Mouse (Mus musculus): ENCODE measurements at regions not wholly inside any gene's neighbourhood (a gene's known extent, or its start where the extent isn't known, plus 50 kb on each side); places are given as distances from the start of the nearest gene placed in this dataset.

- DNase-seq, result no peak
- no peak for ATAC-seq (ENCODE audit: low read depth)
- H3K36me3 ChIP-seq, result no peaks in the 10 kb centered on the region
- 61% methylated on average over 3 of the region's 3 CpGs for WGBS (ENCODE audit: insufficient replicate concordance)
- no peaks in the 10 kb centered on the region for H3K4me1 ChIP-seq (replicated peaks)
- no peak overlapping the region for H3K27ac ChIP-seq
- H3K4me3 ChIP-seq (replicated peaks), result no peak overlapping the region
- no peaks in the 10 kb centered on the region for H3K27me3 ChIP-seq
- no peaks in the 10 kb centered on the region for H3K9me3 ChIP-seq (replicated peaks)
- no peak overlapping the region for H3K4me2 ChIP-seq
- H3K9ac ChIP-seq, result no peak overlapping the region
Measured at GRCm38 (mm10) chr1:193526501-193526900, 156.4 kb upstream of the Camk1g start.

DNA sequence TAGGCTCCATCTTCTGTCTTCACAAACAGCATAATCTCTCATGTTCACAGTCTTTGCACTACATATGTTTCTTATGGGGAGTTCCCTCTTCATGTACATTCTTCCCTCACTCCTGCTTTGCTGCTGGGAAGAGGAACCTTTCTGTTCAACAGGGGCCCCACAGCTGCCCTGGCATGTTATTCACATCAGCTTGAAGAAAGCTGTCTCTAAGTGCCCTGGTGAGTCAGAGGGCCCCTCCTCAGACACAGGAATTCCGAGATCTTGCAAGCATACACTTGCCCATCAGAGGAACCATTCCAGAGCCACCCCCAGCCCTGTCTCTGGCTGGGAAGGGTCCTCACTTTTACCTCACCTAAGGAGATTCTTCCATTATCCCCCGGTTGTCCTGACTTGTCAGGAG, 151.9 kb upstream of the Camk1g start:
- H3K36me3 ChIP-seq, result no peaks in the 10 kb centered on the region
- no peak overlapping the region for H3K27ac ChIP-seq
- H3K27me3 ChIP-seq, result no peaks in the 10 kb centered on the region
- no peak for DNase-seq
- no peak overlapping the region for H3K4me3 ChIP-seq (replicated peaks)
- H3K9me3 ChIP-seq (replicated peaks), result no peaks in the 10 kb centered on the region
- no peak for ATAC-seq (ENCODE audit: low read depth)
- no peaks in the 10 kb centered on the region for H3K4me1 ChIP-seq (replicated peaks)
- H3K4me2 ChIP-seq, result no peak overlapping the region
- WGBS (ENCODE audit: insufficient replicate concordance), result 47% methylated on average over 2 of the region's 2 CpGs
- no peak overlapping the region for H3K9ac ChIP-seq

GRCm38 (mm10) chr1:193518840-193519239, 148.7 kb upstream of the Camk1g start:
- Histone ChIP-seq H3K4me2 (no peak overlapping the region), H3K36me3 (no peaks in the 10 kb centered on the region), H3K27ac (no peak overlapping the region), H3K9me3 (replicated peaks) (no peaks in the 10 kb centered on the region), H3K27me3 (no peaks in the 10 kb centered on the region), H3K9ac (no peak overlapping the region), H3K4me1 (replicated peaks) (no peaks in the 10 kb centered on the region; the same call in 1 of the 2 replicates), H3K4me3 (replicated peaks) (no peak overlapping the region)
- DNase-seq, result no peak
- ATAC-seq (ENCODE audit: low read depth), result no peak
- WGBS (ENCODE audit: insufficient replicate concordance), result 72% methylated on average over 1 of the region's 1 CpGs

GRCm38 (mm10) chr1:193517968-193518367, 147.9 kb upstream of the Camk1g start:
- 53% methylated on average over 4 of the region's 4 CpGs for WGBS (ENCODE audit: insufficient replicate concordance)
- Histone ChIP-seq H3K9ac (no peak overlapping the region), H3K4me3 (replicated peaks) (no peak overlapping the region), H3K9me3 (replicated peaks) (no peaks in the 10 kb centered on the region), H3K4me2 (no peak overlapping the region), H3K27ac (no peak overlapping the region), H3K4me1 (replicated peaks) (no peaks in the 10 kb centered on the region; the same call in 1 of the 2 replicates), H3K36me3 (no peaks in the 10 kb centered on the region), H3K27me3 (no peaks in the 10 kb centered on the region)
- ATAC-seq (ENCODE audit: low read depth) (no peak), DNase-seq (no peak)

DNA sequence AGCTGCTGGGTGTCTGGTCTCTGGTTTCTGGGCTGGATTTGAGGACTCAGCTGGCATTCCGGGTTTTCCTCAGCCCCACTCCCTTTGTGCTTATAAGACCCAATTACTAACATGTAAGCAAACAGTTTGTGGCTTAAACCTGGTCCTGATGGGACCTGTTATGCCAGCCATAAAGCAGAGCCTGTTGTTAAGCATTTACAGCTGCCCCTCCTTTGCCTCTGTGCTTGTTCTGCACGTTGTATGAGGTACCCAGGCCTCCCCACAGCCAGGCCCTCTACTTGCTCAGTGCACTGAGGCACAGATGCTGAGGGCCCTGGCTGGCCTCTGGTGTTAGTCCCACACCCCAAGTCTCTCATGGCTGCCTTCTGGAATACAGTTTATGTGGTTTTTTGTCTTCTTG, 147.2 kb upstream of the Camk1g start:
- H3K9ac ChIP-seq, result no peak overlapping the region
- ATAC-seq (ENCODE audit: low read depth) (no peak), DNase-seq (no peak)
- no peaks in the 10 kb centered on the region for H3K9me3 ChIP-seq (replicated peaks)
- H3K27me3 ChIP-seq, result no peaks in the 10 kb centered on the region
- no peaks in the 10 kb centered on the region; the same call in 1 of the 2 replicates for H3K4me1 ChIP-seq (replicated peaks)
- no peak overlapping the region for H3K4me3 ChIP-seq (replicated peaks)
- H3K36me3 ChIP-seq, result no peaks in the 10 kb centered on the region
- no peak overlapping the region for H3K4me2 ChIP-seq
- H3K27ac ChIP-seq, result no peak overlapping the region
- WGBS (ENCODE audit: insufficient replicate concordance), result 53% methylated on average over 2 of the region's 2 CpGs

DNA sequence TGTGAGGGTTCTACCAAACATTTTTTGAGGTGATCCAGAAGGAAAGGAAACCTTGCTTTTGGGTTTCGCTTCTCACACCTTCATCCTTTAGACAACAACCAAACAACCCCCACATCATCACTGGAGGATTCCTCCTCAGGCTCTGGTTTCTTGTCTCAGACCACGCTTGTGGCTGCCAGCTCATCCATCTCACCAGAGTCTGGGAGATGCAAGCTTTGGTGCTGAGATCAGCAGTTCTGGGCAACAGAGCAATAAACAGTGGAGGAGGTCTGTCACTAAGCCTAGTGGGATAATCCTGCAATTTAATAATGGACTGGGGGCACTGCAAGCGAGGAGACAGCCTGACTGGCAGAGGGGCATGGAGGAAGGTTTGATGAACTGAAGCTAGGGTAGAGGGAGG, 146.3 kb upstream of the Camk1g start:
- no peak overlapping the region for H3K4me3 ChIP-seq (replicated peaks)
- ATAC-seq (ENCODE audit: low read depth) (no peak), DNase-seq (no peak)
- no peaks in the 10 kb centered on the region for H3K27me3 ChIP-seq
- no peak overlapping the region for H3K4me2 ChIP-seq
- H3K9ac ChIP-seq, result no peak overlapping the region
- 64% methylated on average over 3 of the region's 3 CpGs for WGBS (ENCODE audit: insufficient replicate concordance)
- H3K36me3 ChIP-seq, result no peaks in the 10 kb centered on the region
- no peaks in the 10 kb centered on the region for H3K9me3 ChIP-seq (replicated peaks)
- no peak overlapping the region for H3K27ac ChIP-seq
- H3K4me1 ChIP-seq (replicated peaks), result no peaks in the 10 kb centered on the region; the same call in 1 of the 2 replicates

DNA sequence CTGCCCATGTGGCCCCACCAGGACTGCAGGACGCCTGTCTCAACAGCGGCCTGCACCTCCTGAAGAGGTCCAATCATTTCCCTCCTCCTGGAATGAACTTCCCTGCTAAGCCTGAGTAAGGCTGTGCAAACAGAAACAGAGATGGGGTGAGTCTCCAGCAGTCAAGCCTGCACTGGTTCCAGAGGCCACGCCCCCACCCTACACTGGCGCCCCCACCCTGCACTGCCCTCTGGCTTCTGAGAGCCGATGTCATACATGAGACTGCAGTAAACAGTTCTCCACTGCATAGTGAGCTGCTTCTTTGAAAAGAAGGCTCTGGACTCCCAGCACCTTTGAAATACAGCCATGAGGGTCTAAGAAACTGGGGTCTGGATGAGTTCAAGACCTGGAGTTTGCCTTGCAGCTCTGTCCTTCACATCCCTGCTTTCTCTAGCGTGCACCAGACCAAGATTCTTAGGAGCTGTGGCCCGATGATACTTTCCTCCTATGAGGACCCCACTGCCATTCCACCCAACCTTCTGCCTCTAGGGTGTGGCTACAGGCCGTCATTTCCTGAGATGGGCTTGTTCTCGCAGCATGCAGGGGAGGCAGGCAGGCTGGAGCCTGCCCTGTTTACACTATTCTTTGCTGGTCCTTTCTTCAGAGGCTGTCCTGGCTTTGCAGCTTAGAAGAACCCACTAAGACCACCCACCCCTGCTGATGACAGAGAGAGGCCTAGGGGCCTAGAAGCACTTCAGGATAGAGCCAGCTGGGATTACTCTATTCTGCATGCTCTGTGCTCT, 144.0 kb upstream of the Camk1g start:
- H3K27ac ChIP-seq, result no peak overlapping the region
- ATAC-seq (ENCODE audit: low read depth) (peak; percentile 62), DNase-seq (no peak)
- no peak overlapping the region for H3K9ac ChIP-seq
- H3K4me1 ChIP-seq (replicated peaks), result no peaks in the 10 kb centered on the region; the same call in 1 of the 2 replicates
- H3K4me2 ChIP-seq, result no peak overlapping the region
- H3K9me3 ChIP-seq (replicated peaks), result no peaks in the 10 kb centered on the region
- no peak overlapping the region for H3K4me3 ChIP-seq (replicated peaks)
- WGBS (ENCODE audit: insufficient replicate concordance), result 33% methylated on average over 9 of the region's 9 CpGs
- no peaks in the 10 kb centered on the region for H3K27me3 ChIP-seq
- H3K36me3 ChIP-seq, result no peaks in the 10 kb centered on the region

DNA sequence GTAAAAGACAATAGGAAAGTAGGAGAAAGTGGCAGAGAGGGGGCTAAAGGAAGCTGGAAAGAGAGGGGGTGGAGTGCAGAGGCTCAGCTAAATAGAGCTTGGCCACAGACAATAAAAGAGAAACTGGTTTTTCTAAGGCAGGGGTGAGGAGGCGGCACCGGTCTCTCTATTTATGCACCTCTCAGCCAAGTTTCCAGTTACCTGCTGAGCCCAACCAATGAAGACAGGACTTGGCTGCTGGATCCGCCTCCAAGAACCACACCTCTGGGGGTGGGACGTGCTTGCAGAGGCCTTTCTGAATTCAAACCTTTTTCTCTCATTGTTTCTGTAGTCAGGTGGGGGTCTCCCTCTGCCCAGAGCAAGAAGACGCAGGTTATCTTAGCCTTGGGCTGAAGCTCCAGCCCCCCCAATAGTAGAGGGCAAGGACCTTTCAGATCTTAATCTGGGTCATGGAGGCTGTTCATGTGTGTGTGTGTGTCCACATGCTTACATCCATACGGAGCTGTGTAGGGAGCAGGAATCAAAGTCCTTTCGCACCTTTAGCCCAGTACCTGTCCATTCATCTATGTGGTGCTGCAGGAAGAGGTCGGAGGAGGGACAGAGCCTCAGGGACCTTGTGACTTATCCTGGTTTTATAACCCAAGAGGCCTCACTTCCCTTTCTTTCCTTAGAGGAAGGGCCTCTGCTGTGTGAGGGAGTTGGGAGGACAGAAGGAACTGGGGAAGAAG, 140.1 kb upstream of the Camk1g start:
- Histone ChIP-seq H3K4me1 (replicated peaks) (peaks cover 9% of the 10 kb centered on the region), H3K9me3 (replicated peaks) (no peaks in the 10 kb centered on the region), H3K27me3 (no peaks in the 10 kb centered on the region), H3K9ac (no peak overlapping the region), H3K36me3 (no peaks in the 10 kb centered on the region), H3K27ac (no peak overlapping the region), H3K4me2 (no peak overlapping the region), H3K4me3 (replicated peaks) (no peak overlapping the region)
- ATAC-seq (ENCODE audit: low read depth) (0 out of 2 replicates have a peak, but pooled peaks have one; percentile 5), DNase-seq (no peak)
- WGBS (ENCODE audit: insufficient replicate concordance), result 48% methylated on average over 8 of the region's 8 CpGs

DNA sequence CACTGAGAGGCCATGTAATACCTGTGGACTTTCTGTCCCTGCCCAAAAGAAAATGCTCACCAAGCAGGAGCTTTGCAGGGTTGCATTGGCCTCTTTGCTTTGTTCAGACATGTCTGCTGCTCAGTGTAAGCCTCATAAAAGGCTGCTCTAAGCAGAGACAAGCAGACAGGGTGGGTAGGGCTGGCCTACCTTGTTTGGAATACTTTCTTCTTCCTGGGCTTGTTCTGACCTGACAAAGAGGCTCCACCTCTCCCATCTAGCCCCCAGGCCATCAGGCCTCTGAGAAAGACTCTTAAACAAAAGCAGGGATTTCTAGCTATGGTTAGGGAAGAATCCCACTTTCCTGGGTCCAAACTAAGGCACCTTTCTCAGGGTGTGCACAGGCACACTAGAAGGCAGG, 138.2 kb upstream of the Camk1g start:
- H3K27ac ChIP-seq, result no peak overlapping the region
- H3K4me3 ChIP-seq (replicated peaks), result no peak overlapping the region
- ATAC-seq (ENCODE audit: low read depth) (no peak), DNase-seq (no peak)
- H3K4me1 ChIP-seq (replicated peaks), result peaks cover 9% of the 10 kb centered on the region
- no peaks in the 10 kb centered on the region for H3K36me3 ChIP-seq
- H3K9me3 ChIP-seq (replicated peaks), result no peaks in the 10 kb centered on the region
- no peak overlapping the region for H3K9ac ChIP-seq
- H3K4me2 ChIP-seq, result no peak overlapping the region
- H3K27me3 ChIP-seq, result no peaks in the 10 kb centered on the region

GRCm38 (mm10) chr1:193506991-193507390, 136.9 kb upstream of the Camk1g start:
- DNase-seq (peak; percentile 2), ATAC-seq (ENCODE audit: low read depth) (peak; percentile 66)
- 47% methylated on average over 3 of the region's 3 CpGs for WGBS (ENCODE audit: insufficient replicate concordance)
- no peak overlapping the region for H3K27ac ChIP-seq
- no peak overlapping the region for H3K9ac ChIP-seq
- peaks cover 9% of the 10 kb centered on the region for H3K4me1 ChIP-seq (replicated peaks)
- H3K36me3 ChIP-seq, result no peaks in the 10 kb centered on the region
- no peaks in the 10 kb centered on the region for H3K27me3 ChIP-seq
- H3K4me3 ChIP-seq (replicated peaks), result no peak overlapping the region
- H3K4me2 ChIP-seq, result no peak overlapping the region
- H3K9me3 ChIP-seq (replicated peaks), result no peaks in the 10 kb centered on the region

DNA sequence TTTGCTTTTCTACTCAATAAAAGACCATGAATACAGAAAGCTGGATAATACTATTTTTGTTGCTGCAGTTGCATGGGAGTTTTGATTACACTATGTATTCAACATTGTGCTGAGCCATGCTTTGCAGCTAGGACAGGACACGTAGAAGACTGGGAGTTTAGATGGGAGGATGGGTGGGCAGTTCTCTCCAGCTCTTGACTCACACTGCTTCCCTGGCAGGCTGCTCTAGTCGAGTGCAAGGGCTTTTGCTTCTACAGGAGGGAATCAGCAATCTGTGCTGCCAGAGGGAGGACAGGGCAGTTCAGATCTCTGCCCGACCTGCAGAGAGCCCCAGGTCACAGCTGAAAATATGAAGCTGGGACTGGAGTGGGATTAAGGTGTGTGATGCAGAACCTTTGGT, 135.3 kb upstream of the Camk1g start:
- Histone ChIP-seq H3K4me1 (replicated peaks) (peaks cover 9% of the 10 kb centered on the region), H3K9me3 (replicated peaks) (no peaks in the 10 kb centered on the region), H3K9ac (no peak overlapping the region), H3K27ac (no peak overlapping the region), H3K27me3 (no peaks in the 10 kb centered on the region), H3K4me2 (no peak overlapping the region), H3K36me3 (no peaks in the 10 kb centered on the region), H3K4me3 (replicated peaks) (no peak overlapping the region)
- DNase-seq (no peak), ATAC-seq (ENCODE audit: low read depth) (no peak)
- 30% methylated on average over 3 of the region's 3 CpGs for WGBS (ENCODE audit: insufficient replicate concordance)

GRCm38 (mm10) chr1:193504611-193505010, 134.5 kb upstream of the Camk1g start:
- DNase-seq (no peak), ATAC-seq (ENCODE audit: low read depth) (no peak)
- no peak overlapping the region for H3K9ac ChIP-seq
- WGBS (ENCODE audit: insufficient replicate concordance), result 57% methylated on average over 3 of the region's 3 CpGs
- no peaks in the 10 kb centered on the region for H3K36me3 ChIP-seq
- no peaks in the 10 kb centered on the region for H3K9me3 ChIP-seq (replicated peaks)
- H3K27me3 ChIP-seq, result no peaks in the 10 kb centered on the region
- no peak overlapping the region for H3K27ac ChIP-seq
- no peak overlapping the region for H3K4me3 ChIP-seq (replicated peaks)
- no peak overlapping the region for H3K4me2 ChIP-seq
- peaks cover 9% of the 10 kb centered on the region for H3K4me1 ChIP-seq (replicated peaks)
